Mouse (Mus musculus): ENCODE results near the gene Hemk1. TPM values are rescaled to one million over a fixed set of nuclear protein-coding genes. Genes with fewer than 3 reads are reported as not detected.

Hemk1 gene
- 9.8 and 11.3 TPM in 2 replicates for polyA plus RNA-seq (2014; fragmentation: Nextera tagmentation; extraction: Ambion mirVana)

GRCm38 (mm10) chr9:107338172-107338883 is at the start of gene Hemk1:
TSS of gene Hemk1 (minus strand) at chr9:107338350.
- Histone ChIP-seq H3K4me3 (ENCODE audit: low read depth, low read length) (peak within 1 kb of the TSS; percentile 52), H3K4me2 (peak within 1 kb of the TSS; percentile 90), H3K4me1 (ENCODE audit: insufficient read depth) (peaks cover 10% of the 10 kb centered on the region), H3K9me3 (ENCODE audit: low read depth, low read length) (no peaks in the 10 kb centered on the region), H3K27ac (ENCODE audit: low read depth) (no peak within 1 kb of the TSS), H3K9ac (peak within 1 kb of the TSS; percentile 69), H3K27me3 (ENCODE audit: insufficient read depth, low read length) (no peaks in the 10 kb centered on the region), H3K36me3 (ENCODE audit: insufficient read depth) (no peaks in the 10 kb centered on the region)
- ATAC-seq (ENCODE audit: insufficient read depth) (peak; percentile 76), DNase-seq (peak; percentile 90)
- no peak for TF ChIP-seq CTCF (IDR thresholded peaks at IDR 0.05; ENCODE audit: low read depth)
- WGBS: 3% methylated on average over 30 of the region's 30 CpGs

- no peak overlapping the region for H3K4me2 ChIP-seq
- no peak overlapping the region for H3K4me3 ChIP-seq (ENCODE audit: low read depth, low read length)
- no peak for DNase-seq
- no peaks in the 10 kb centered on the region for H3K36me3 ChIP-seq (ENCODE audit: insufficient read depth)
- no peak overlapping the region for H3K9ac ChIP-seq
- H3K27ac ChIP-seq (ENCODE audit: low read depth): no peak overlapping the region
- ATAC-seq (ENCODE audit: insufficient read depth): no peak
- no peak for TF ChIP-seq CTCF (IDR thresholded peaks at IDR 0.05; ENCODE audit: low read depth)
- no peaks in the 10 kb centered on the region for H3K9me3 ChIP-seq (ENCODE audit: low read depth, low read length)
- H3K27me3 ChIP-seq (ENCODE audit: insufficient read depth, low read length): peaks cover 10% of the 10 kb centered on the region
- no peaks in the 10 kb centered on the region for H3K4me1 ChIP-seq (ENCODE audit: insufficient read depth)
- WGBS: 80% methylated on average over 3 of the region's 3 CpGs
Observed at GRCm38 (mm10) chr9:107387708-107388107, 49.6 kb upstream of the Hemk1 start.

GRCm38 (mm10) chr9:107386722-107387121 is 48.6 kb upstream of the Hemk1 start:
- Histone ChIP-seq H3K9me3 (ENCODE audit: low read depth, low read length) (no peaks in the 10 kb centered on the region), H3K4me1 (ENCODE audit: insufficient read depth) (no peaks in the 10 kb centered on the region), H3K4me2 (no peak overlapping the region), H3K9ac (no peak overlapping the region), H3K36me3 (ENCODE audit: insufficient read depth) (no peaks in the 10 kb centered on the region), H3K27me3 (ENCODE audit: insufficient read depth, low read length) (peaks cover 19% of the 10 kb centered on the region), H3K27ac (ENCODE audit: low read depth) (no peak overlapping the region), H3K4me3 (ENCODE audit: low read depth, low read length) (no peak overlapping the region)
- ATAC-seq (ENCODE audit: insufficient read depth) (no peak), DNase-seq (peak; percentile 21)
- peak; percentile 61 for TF ChIP-seq CTCF (IDR thresholded peaks at IDR 0.05; ENCODE audit: low read depth)
- WGBS: 59% methylated on average over 3 of the region's 3 CpGs

DNA sequence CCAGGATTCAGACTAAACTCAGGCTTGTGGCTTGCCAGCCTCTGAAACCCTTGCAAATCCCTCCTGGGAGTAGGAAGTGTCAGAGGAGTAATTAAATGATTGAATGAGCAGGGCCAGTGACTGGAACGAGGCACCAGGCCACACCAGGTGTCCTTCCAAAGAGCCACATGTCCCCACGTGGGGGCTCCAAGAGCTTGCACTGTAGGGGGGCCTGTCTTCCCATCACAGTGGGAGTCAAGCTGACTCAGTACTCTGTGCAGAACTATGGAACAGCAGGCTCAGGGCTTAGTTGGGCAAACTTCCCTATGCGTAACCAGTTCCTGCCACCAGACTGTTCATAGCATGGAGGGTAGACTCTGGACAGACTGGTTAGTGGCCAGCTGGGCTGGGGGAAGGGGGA is 46.2 kb upstream of the Hemk1 start:
- ATAC-seq (ENCODE audit: insufficient read depth): no peak
- TF ChIP-seq CTCF (IDR thresholded peaks at IDR 0.05; ENCODE audit: low read depth): no peak
- DNase-seq: no peak
- no peaks in the 10 kb centered on the region for H3K36me3 ChIP-seq (ENCODE audit: insufficient read depth)
- no peaks in the 10 kb centered on the region for H3K4me1 ChIP-seq (ENCODE audit: insufficient read depth)
- peaks cover 36% of the 10 kb centered on the region for H3K27me3 ChIP-seq (ENCODE audit: insufficient read depth, low read length)
- H3K4me3 ChIP-seq (ENCODE audit: low read depth, low read length): no peak overlapping the region
- H3K27ac ChIP-seq (ENCODE audit: low read depth): no peak overlapping the region
- H3K9ac ChIP-seq: no peak overlapping the region
- no peak overlapping the region for H3K4me2 ChIP-seq
- 34% methylated on average over 3 of the region's 3 CpGs for WGBS
- H3K9me3 ChIP-seq (ENCODE audit: low read depth, low read length): no peaks in the 10 kb centered on the region

DNA sequence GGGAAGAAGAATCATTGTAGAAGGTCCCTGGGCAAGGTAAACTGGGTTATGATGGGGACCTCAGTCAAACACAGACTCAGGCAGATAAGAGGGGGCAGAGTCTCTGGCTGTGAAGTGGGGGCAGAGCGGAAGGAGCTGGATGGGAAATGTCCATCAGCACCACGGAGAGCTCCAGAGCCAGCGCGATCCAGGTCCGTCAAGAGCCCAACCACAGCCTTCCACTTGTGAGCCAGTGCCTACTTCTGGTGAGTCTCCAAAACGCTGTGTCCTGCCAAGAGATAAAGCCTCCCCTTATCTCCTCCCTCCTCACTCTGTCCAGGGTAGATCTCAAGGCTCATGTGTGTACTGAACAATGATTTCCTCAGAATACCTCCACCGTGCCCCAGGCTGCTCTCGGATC is 43.6 kb upstream of the Hemk1 start:
- Histone ChIP-seq H3K4me2 (no peak overlapping the region), H3K27ac (ENCODE audit: low read depth) (no peak overlapping the region), H3K36me3 (ENCODE audit: insufficient read depth) (no peaks in the 10 kb centered on the region), H3K9me3 (ENCODE audit: low read depth, low read length) (no peaks in the 10 kb centered on the region), H3K4me3 (ENCODE audit: low read depth, low read length) (no peak overlapping the region), H3K4me1 (ENCODE audit: insufficient read depth) (no peaks in the 10 kb centered on the region), H3K9ac (no peak overlapping the region), H3K27me3 (ENCODE audit: insufficient read depth, low read length) (peaks cover 57% of the 10 kb centered on the region)
- peak; percentile 31; the same call in 1 of the 2 replicates for ATAC-seq (ENCODE audit: insufficient read depth)
- no peak for TF ChIP-seq CTCF (IDR thresholded peaks at IDR 0.05; ENCODE audit: low read depth)
- 9% methylated on average over 8 of the region's 8 CpGs for WGBS
- DNase-seq: peak; percentile 82

- Histone ChIP-seq H3K27me3 (ENCODE audit: insufficient read depth, low read length) (peaks cover 71% of the 10 kb centered on the region), H3K27ac (ENCODE audit: low read depth) (no peak overlapping the region), H3K9ac (no peak overlapping the region), H3K36me3 (ENCODE audit: insufficient read depth) (no peaks in the 10 kb centered on the region), H3K9me3 (ENCODE audit: low read depth, low read length) (no peaks in the 10 kb centered on the region), H3K4me3 (ENCODE audit: low read depth, low read length) (peak overlapping the region; percentile 26), H3K4me1 (ENCODE audit: insufficient read depth) (no peaks in the 10 kb centered on the region), H3K4me2 (peak overlapping the region; percentile 56)
- TF ChIP-seq CTCF (IDR thresholded peaks at IDR 0.05; ENCODE audit: low read depth): peak; percentile 3; the same call in 1 of the 2 replicates
- DNase-seq (peak; percentile 39), ATAC-seq (ENCODE audit: insufficient read depth) (peak; percentile 47; the same call in 1 of the 2 replicates)
- 0% methylated on average over 35 of the region's 35 CpGs for WGBS
Observed at GRCm38 (mm10) chr9:107377961-107378512, 39.9 kb upstream of the Hemk1 start.

GRCm38 (mm10) chr9:107375451-107375850 is 37.3 kb upstream of the Hemk1 start:
- ATAC-seq (ENCODE audit: insufficient read depth): no peak
- WGBS: 14% methylated on average over 5 of the region's 5 CpGs
- DNase-seq: no peak
- H3K27ac ChIP-seq (ENCODE audit: low read depth): no peak overlapping the region
- no peak for TF ChIP-seq CTCF (IDR thresholded peaks at IDR 0.05; ENCODE audit: low read depth)
- H3K4me2 ChIP-seq: no peak overlapping the region
- H3K9ac ChIP-seq: no peak overlapping the region
- no peaks in the 10 kb centered on the region for H3K9me3 ChIP-seq (ENCODE audit: low read depth, low read length)
- H3K4me1 ChIP-seq (ENCODE audit: insufficient read depth): no peaks in the 10 kb centered on the region
- no peaks in the 10 kb centered on the region for H3K36me3 ChIP-seq (ENCODE audit: insufficient read depth)
- H3K27me3 ChIP-seq (ENCODE audit: insufficient read depth, low read length): peaks cover 49% of the 10 kb centered on the region
- no peak overlapping the region for H3K4me3 ChIP-seq (ENCODE audit: low read depth, low read length)

Data from lung, embryonic 14.5 days (tissue).